Mouse (Mus musculus) G1E (cell line): ENCODE data around the gene Otx2.

Experiments used
- CTCF ChIP-seq: IDR thresholded peaks from 2 replicates; pipeline ENCODE4 v1.5.1; 2012; ENCODE audit warnings: low read depth, low read length, inconsistent platforms, mixed read lengths
- GATA1 ChIP-seq: IDR thresholded peaks from 2 replicates; pipeline ENCODE4 v1.6.1; 2012; ENCODE audit warnings: borderline replicate concordance, low read length, inconsistent platforms, mixed read lengths
- GATA2 ChIP-seq: IDR thresholded peaks from 2 replicates; pipeline ENCODE4 v1.6.1; 2012; ENCODE audit warnings: low read depth, low read length, inconsistent platforms, borderline replicate concordance
- POLR2AphosphoS5 ChIP-seq: IDR thresholded peaks from 2 replicates; pipeline ENCODE4 v1.6.1; 2012; ENCODE audit warnings: low read depth, low read length, inconsistent platforms; ENCODE audit not compliant: insufficient replicate concordance
- TAL1 ChIP-seq: conservative IDR thresholded peaks from 2 replicates; pipeline ENCODE4 v1.6.1; 2012; ENCODE audit warnings: low read depth, low read length, inconsistent platforms, mixed read lengths

- TF ChIP-seq GATA1: no peak
- TF ChIP-seq CTCF: no peak
- no peak for TF ChIP-seq POLR2AphosphoS5
- TF ChIP-seq TAL1: no peak
- no peak for TF ChIP-seq GATA2
Measured at GRCm38 (mm10) chr14:48707844-48708383, 34.3 kb upstream of the Otx2 start.
